Mouse (Mus musculus) stomach, postnatal 0 days (tissue): ENCODE data around the gene Itga8.

Experiments
- CTCF ChIP-seq: IDR thresholded peaks from 2 replicates; pipeline ENCODE4 v1.5.1; 2016; ENCODE audit warnings: antibody characterized with exemption, low read depth, mild to moderate bottlenecking, moderate library complexity
- EP300 ChIP-seq: optimal IDR thresholded peaks from 2 replicates; pipeline ENCODE3; 2016; ENCODE audit warnings: antibody characterized with exemption

DNA sequence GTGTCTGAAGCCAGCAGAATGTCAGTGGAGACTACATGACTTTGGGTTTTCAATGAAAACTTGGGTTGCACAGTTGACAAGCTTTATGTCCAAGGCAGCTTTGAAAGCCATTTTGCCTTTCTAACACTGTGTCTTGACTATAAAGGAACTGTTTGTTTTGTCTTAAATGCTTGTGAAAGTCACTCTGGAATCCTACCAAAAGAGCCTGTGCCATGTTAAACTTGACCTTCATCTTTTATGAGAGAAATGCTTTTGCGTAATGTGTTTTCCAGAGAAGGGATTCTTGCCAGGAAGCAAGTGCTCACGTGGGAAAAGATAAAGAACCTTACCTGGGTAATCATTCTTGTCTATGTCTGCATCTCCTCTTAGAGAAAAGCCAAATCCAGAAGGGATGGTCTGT is 72.0 kb downstream of the Itga8 start:
- TF ChIP-seq CTCF (no peak), EP300 (no peak)
